Mouse (Mus musculus) erythroblast, adult 5-6 weeks (primary cell): ENCODE measurements around the gene Ryr2. TPM values are rescaled to one million over a fixed set of nuclear protein-coding genes. Genes with fewer than 3 reads are reported as not detected.
"Not testable (repeated sequence)": the region's sequence is repeated elsewhere in the genome, so short reads cannot be mapped to it uniquely, and the experiment has no call there.

ENCODE experiments used
- ATAC-seq: replicated peaks from 2 replicates; pipeline ENCODE4 v1.8.0; 2016; ENCODE audit warnings: moderate number of reproducible peaks, mild to moderate bottlenecking, moderate TSS enrichment, inconsistent platforms; ENCODE audit not compliant: poor library complexity, low FRiP score, severe bottlenecking
- total RNA-seq, 2 experiments: library from RNA; stranded (forward) in 1 of 2; stranded (reverse) in 1 of 2; fragments of 150-400 nt in 1 of 2; fragments of 200-764, 138-1000 nt in 1 of 2; gene quantifications; 2 replicates each; pipeline versions ENCODE4 v1.2.3 to v1.2.4; 2015 to 2017; ENCODE audit warnings: low replicate concordance in 2 of 2

The Ryr2 gene
- total RNA-seq, 2 experiments from 2014 or later, result not detected

DNA sequence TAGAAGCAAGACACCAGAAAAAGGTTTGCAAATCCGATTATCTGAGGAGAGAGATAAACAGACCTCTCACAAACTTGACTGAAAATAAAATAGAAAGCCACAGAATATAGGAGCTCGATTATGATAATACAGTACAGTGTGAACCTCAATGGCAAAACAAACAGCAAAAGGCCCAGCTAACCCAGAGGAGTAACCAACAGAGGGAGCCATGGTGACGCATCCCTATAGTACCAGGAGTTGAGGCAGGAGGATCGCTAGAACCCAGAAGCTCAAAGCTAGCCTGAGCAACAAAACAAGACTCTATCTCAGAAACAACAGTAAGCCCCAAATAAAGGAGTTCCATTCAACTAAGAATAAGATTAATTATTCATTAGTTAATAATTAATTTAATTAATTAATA is 275.5 kb downstream of the Ryr2 start:
- ATAC-seq, result no peak

DNA sequence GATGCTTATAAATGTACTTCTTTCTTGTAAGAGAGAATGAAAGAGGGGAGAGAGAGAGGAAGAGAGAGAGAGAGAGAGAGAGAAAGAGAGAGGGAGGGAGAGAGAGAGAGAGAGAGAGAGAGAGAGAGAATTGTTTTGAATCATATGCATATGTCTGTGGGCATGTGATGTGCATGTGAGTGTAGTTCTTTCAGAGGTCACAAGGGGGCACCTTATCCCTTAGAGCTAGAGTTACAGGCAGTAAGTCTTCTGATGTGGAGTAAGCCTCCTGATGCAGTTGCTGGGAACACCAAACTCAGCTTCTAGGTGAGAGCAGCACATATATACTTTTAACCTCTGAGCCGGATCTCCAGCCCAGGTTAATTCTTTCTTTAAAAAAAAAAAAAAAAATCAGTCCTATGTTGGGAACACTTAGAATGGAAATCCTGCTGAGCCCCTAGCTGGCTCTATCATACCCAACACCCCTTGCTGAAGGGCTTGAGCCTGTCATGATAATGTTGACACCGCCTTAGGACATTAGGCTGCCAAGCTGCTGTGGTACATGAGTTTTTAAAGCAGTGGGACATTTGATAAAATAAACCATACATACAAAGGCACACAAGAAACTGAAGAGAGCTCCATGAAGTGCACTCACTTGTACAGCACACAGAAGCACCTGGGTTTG is 281.1 kb downstream of the Ryr2 start:
- ATAC-seq, result no peak

- no peak for ATAC-seq
These were observed 288.0 kb downstream of the Ryr2 start for GRCm38 (mm10) chr13:11818723-11819122.

GRCm38 (mm10) chr13:11809365-11809764 is 297.4 kb downstream of the Ryr2 start:
- ATAC-seq, result not testable (repeated sequence)

DNA sequence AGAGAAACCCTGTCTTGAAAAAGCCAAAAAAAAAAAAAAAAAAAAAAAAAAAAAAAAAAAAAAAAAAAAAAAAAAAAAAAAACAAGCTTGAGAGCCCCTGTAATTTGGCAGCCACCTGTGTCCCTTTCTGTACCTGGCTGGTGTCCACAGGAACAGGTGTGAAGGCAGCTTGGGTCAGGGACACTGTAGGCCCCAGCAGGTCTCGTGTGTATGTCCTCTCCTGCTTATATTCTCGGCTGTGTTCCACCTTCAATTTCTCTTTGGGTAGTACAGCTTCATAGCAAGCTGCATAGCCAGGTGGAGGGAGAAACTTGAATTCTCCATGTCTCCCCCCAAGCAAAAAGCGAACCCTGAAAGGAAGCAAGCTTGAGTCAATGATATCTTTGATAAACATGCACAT is 314.2 kb downstream of the Ryr2 start:
- ATAC-seq, result no peak

GRCm38 (mm10) chr13:11790536-11790935 is 316.2 kb downstream of the Ryr2 start:
- no peak for ATAC-seq

GRCm38 (mm10) chr13:11782411-11783155 is 324.2 kb downstream of the Ryr2 start:
- no peak for ATAC-seq

GRCm38 (mm10) chr13:11781065-11781464 is 325.7 kb downstream of the Ryr2 start:
- ATAC-seq, result no peak

- ATAC-seq, result no peak
These were observed 329.0 kb downstream of the Ryr2 start for GRCm38 (mm10) chr13:11777726-11778125.

GRCm38 (mm10) chr13:11772173-11772572 is 334.6 kb downstream of the Ryr2 start:
- ATAC-seq, result no peak

- no peak for ATAC-seq
These were observed 339.8 kb downstream of the Ryr2 start for GRCm38 (mm10) chr13:11766899-11767298.

DNA sequence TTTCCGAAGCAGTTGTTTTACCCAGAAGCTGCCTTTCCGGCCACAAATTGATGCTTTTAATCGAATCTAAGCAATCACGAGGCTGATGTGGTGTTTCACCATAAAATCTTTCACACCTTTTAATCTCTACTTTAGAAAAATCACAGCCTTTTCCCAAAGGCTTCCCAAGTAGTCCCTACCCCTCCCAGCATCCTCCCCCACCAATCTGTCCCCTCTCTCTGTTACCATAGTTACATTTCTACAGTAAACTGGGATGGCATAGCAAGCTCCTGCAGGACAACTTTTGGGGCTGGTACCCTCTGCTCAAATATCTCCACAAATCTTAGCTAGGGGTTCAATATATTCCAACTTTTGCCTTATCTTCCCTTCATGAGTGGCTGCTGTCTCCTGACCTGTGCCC is 342.8 kb downstream of the Ryr2 start:
- ATAC-seq, result no peak

- no peak for ATAC-seq
These were observed 343.6 kb downstream of the Ryr2 start for GRCm38 (mm10) chr13:11763104-11763503.

DNA sequence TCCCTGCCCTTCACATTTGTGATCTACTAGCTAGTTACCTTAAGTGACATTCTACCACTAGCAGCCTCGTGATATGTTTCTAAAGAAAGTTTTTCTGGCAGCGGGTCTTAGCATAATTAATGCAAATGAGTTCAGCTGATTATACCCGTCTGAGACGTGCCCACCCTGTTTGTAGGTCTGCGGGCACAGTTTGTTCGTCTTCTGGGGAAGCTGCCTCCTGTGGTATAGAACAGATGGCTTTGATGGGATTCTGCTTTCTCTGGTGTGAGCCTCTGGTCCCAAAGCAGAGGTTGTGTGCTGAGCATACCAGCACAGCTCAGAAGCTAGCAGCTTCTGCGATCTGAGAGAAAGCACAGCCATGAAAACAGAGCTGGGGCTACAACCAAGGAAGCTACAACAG is 348.9 kb downstream of the Ryr2 start:
- no peak for ATAC-seq

GRCm38 (mm10) chr13:11745479-11745878 is 361.3 kb downstream of the Ryr2 start:
- no peak for ATAC-seq

- ATAC-seq, result no peak
These were observed 368.5 kb downstream of the Ryr2 start for GRCm38 (mm10) chr13:11738211-11738610.

- ATAC-seq, result no peak
These were observed 390.5 kb downstream of the Ryr2 start for GRCm38 (mm10) chr13:11716216-11716615.

DNA sequence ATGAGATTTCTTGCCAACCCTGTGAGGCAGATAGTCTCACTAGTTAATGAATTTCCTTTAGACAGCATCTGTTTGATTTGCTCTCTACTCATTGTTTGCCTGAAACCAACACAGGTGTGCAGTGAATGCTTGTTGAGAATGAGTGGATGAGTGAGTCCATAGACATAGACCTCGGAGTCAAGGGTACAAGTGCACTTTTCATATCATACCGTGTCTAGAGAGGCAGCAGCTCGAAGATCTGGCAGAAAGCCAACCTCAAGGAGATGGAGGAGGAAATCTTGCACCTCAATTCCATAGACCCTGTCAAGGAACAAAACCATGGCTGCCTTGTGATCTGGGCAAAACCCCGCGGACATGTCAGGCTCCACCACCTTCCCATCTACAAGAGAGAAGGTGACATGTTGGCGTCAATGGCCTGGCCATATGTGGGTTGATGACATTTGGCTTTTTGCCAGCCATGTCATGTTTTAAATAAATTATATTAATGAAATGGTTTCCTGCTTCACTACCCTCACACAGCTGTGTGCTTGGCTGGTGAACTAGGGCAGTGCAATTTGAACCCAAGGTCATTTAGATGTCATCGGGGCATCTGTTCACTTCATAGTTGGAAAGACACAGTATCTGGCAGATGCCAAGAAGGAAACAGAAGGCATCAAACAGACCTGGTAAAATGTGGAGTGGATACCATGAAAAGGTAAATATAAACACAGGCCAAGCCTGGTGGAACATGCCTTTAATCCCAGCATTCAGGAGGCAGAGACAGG is 396.9 kb downstream of the Ryr2 start:
- ATAC-seq, result no peak

GRCm38 (mm10) chr13:11701721-11702120 is 405.0 kb downstream of the Ryr2 start:
- no peak for ATAC-seq

DNA sequence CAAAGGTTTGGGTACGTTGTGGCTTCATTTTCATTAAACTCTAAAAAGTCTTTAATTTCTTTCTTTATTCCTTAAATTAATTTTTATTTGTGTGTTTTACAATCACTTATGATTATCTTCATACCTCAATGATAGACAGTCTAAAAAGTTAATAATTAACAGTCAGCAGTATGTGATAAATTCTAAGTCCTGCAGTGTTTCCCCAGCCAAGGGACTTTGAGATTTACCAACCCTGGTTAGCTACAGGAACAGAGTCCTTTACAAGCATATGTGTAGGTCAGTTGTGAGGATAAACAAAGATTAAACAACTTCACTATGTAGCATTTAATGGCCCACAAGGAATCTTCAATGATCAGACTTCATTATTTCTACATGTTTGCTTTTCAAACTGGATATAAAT is 410.2 kb downstream of the Ryr2 start:
- no peak for ATAC-seq

DNA sequence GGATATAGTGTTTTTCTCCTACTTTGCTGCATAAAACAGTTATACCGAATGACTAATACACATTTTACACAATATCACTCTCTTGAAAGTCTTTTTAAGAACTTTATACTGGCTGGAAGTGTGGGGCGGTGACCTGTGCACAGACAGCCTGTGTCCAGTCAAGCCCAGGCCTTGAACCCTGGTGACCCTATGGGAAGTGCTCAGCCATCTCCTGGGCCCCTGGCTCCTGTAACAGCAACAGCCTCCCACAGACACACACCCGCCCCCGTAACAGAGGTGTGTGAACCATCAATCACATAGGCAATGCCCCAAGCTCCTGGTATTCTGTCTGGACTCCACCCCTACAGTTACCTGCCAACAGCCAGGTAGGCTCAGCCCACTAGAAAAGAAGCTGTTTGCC is 424.9 kb downstream of the Ryr2 start:
- no peak for ATAC-seq
